Mouse (Mus musculus) heart, embryonic 12.5 days (tissue): ENCODE measurements at regions not wholly inside any gene's neighbourhood (a gene's known extent, or its start where the extent isn't known, plus 50 kb on each side); places are given as distances from the start of the nearest gene placed in this dataset.

ENCODE experiments used
- ATAC-seq: fragments of 200-750 bp; cut with Nextera tagmentation; 2 replicates; pipeline ENCODE4 v1.8.0; 2017; ENCODE audit warnings: moderate TSS enrichment, moderate library complexity; ENCODE audit not compliant: insufficient number of reproducible peaks, low FRiP score
- H3K27ac ChIP-seq: fragments of 300-500 bp; sonication (generic); 2 replicates; pipeline ENCODE4 v1.5.1; 2016; ENCODE audit warnings: mild to moderate bottlenecking, moderate library complexity; ENCODE audit not compliant: poor library complexity, severe bottlenecking
- H3K27me3 ChIP-seq: fragments of 300-500 bp; sonication (generic); replicated peaks from 2 replicates; pipeline ENCODE4 v1.6.1; 2016; ENCODE audit warnings: mild to moderate bottlenecking, moderate library complexity
- H3K36me3 ChIP-seq: fragments of 300-500 bp; sonication (generic); 2 replicates; pipeline ENCODE4 v1.6.1; 2016; ENCODE audit warnings: mild to moderate bottlenecking, moderate library complexity
- H3K4me1 ChIP-seq: fragments of 300-500 bp; sonication (generic); replicated peaks from 2 replicates; pipeline ENCODE4 v1.6.1; 2016; ENCODE audit warnings: mild to moderate bottlenecking
- H3K4me2 ChIP-seq: fragments of 300-500 bp; sonication (generic); 2 replicates; pipeline ENCODE4 v1.6.1; 2016; ENCODE audit warnings: mild to moderate bottlenecking, moderate library complexity
- H3K4me3 ChIP-seq: fragments of 300-500 bp; sonication (generic); 2 replicates; pipeline ENCODE4 v1.5.1; 2016; ENCODE audit warnings: mild to moderate bottlenecking
- H3K9ac ChIP-seq: fragments of 300-500 bp; sonication (generic); 2 replicates; pipeline ENCODE4 v1.6.1; 2016; ENCODE audit warnings: mild to moderate bottlenecking, moderate library complexity
- H3K9me3 ChIP-seq: fragments of 300-500 bp; sonication (generic); replicated peaks from 2 replicates; pipeline ENCODE4 v1.6.1; 2016; ENCODE audit warnings: mild to moderate bottlenecking, moderate library complexity
- WGBS: fragments of 180-500 bp; shearing (Covaris S2); methylation state at CpG from one replicate; pipeline ENCODE4 v1.1.7; 2016; 5-methylcytosine and 5-hydroxymethylcytosine counted together

GRCm38 (mm10) chr16:74984207-74984606 lies 572.6 kb upstream of the Robo2 start:
- Histone ChIP-seq H3K36me3 (no peaks in the 10 kb centered on the region), H3K9ac (no peak overlapping the region), H3K4me1 (no peaks in the 10 kb centered on the region), H3K27me3 (no peaks in the 10 kb centered on the region), H3K4me3 (no peak overlapping the region), H3K27ac (no peak overlapping the region), H3K4me2 (no peak overlapping the region), H3K9me3 (no peaks in the 10 kb centered on the region)
- ATAC-seq, result no peak
- 81% methylated on average over 1 of the region's 1 CpGs for WGBS

GRCm38 (mm10) chr16:74966099-74966498 lies 554.5 kb upstream of the Robo2 start:
- Histone ChIP-seq H3K27me3 (no peaks in the 10 kb centered on the region), H3K9ac (no peak overlapping the region), H3K4me2 (no peak overlapping the region), H3K4me3 (no peak overlapping the region), H3K4me1 (no peaks in the 10 kb centered on the region), H3K9me3 (no peaks in the 10 kb centered on the region), H3K36me3 (no peaks in the 10 kb centered on the region), H3K27ac (no peak overlapping the region)
- 79% methylated on average over 4 of the region's 4 CpGs for WGBS
- ATAC-seq, result no peak

GRCm38 (mm10) chr16:74929739-74930138 lies 518.1 kb upstream of the Robo2 start:
- Histone ChIP-seq H3K36me3 (no peaks in the 10 kb centered on the region), H3K27me3 (no peaks in the 10 kb centered on the region), H3K4me1 (no peaks in the 10 kb centered on the region), H3K4me3 (no peak overlapping the region), H3K4me2 (no peak overlapping the region), H3K9me3 (no peaks in the 10 kb centered on the region), H3K9ac (no peak overlapping the region), H3K27ac (no peak overlapping the region)
- no peak for ATAC-seq
- 85% methylated on average over 4 of the region's 4 CpGs for WGBS

GRCm38 (mm10) chr16:74900835-74901234 lies 489.2 kb upstream of the Robo2 start:
- Histone ChIP-seq H3K27me3 (no peaks in the 10 kb centered on the region), H3K9me3 (no peaks in the 10 kb centered on the region), H3K4me3 (no peak overlapping the region), H3K36me3 (no peaks in the 10 kb centered on the region), H3K4me2 (peak overlapping the region; percentile 48), H3K9ac (no peak overlapping the region), H3K4me1 (no peaks in the 10 kb centered on the region), H3K27ac (no peak overlapping the region)
- no peak; the same call in 1 of the 2 replicates for ATAC-seq
- 30% methylated on average over 7 of the region's 7 CpGs for WGBS

GRCm38 (mm10) chr16:74887724-74888123 lies 476.1 kb upstream of the Robo2 start:
- Histone ChIP-seq H3K4me2 (no peak overlapping the region), H3K4me1 (no peaks in the 10 kb centered on the region), H3K36me3 (no peaks in the 10 kb centered on the region), H3K27me3 (no peaks in the 10 kb centered on the region), H3K4me3 (no peak overlapping the region), H3K27ac (no peak overlapping the region), H3K9me3 (no peaks in the 10 kb centered on the region), H3K9ac (no peak overlapping the region)
- 27% methylated on average over 1 of the region's 1 CpGs for WGBS
- ATAC-seq, result no peak

- no peak overlapping the region for H3K27ac ChIP-seq
- H3K36me3 ChIP-seq, result no peaks in the 10 kb centered on the region
- no peak overlapping the region for H3K4me2 ChIP-seq
- H3K4me1 ChIP-seq, result no peaks in the 10 kb centered on the region
- H3K27me3 ChIP-seq, result no peaks in the 10 kb centered on the region
- 79% methylated on average over 3 of the region's 3 CpGs for WGBS
- H3K9ac ChIP-seq, result no peak overlapping the region
- no peaks in the 10 kb centered on the region for H3K9me3 ChIP-seq
- no peak for ATAC-seq
- H3K4me3 ChIP-seq, result no peak overlapping the region
Measured at GRCm38 (mm10) chr16:74878603-74879002, 467.0 kb upstream of the Robo2 start.

- no peak overlapping the region for H3K9ac ChIP-seq
- no peak for ATAC-seq
- no peak overlapping the region for H3K4me3 ChIP-seq
- H3K4me2 ChIP-seq, result no peak overlapping the region
- H3K4me1 ChIP-seq, result no peaks in the 10 kb centered on the region
- no peaks in the 10 kb centered on the region for H3K27me3 ChIP-seq
- no peak overlapping the region for H3K27ac ChIP-seq
- no peaks in the 10 kb centered on the region for H3K36me3 ChIP-seq
- no peaks in the 10 kb centered on the region for H3K9me3 ChIP-seq
Measured at GRCm38 (mm10) chr16:74873756-74874155, 462.1 kb upstream of the Robo2 start.

GRCm38 (mm10) chr16:74857752-74858151 lies 446.1 kb upstream of the Robo2 start:
- Histone ChIP-seq H3K4me2 (no peak overlapping the region), H3K27me3 (no peaks in the 10 kb centered on the region), H3K36me3 (no peaks in the 10 kb centered on the region), H3K9me3 (no peaks in the 10 kb centered on the region), H3K4me3 (no peak overlapping the region), H3K27ac (no peak overlapping the region), H3K9ac (no peak overlapping the region), H3K4me1 (no peaks in the 10 kb centered on the region)
- no peak for ATAC-seq
- WGBS, result 14% methylated on average over 2 of the region's 2 CpGs

- Histone ChIP-seq H3K4me2 (no peak overlapping the region), H3K27ac (no peak overlapping the region), H3K27me3 (no peaks in the 10 kb centered on the region), H3K4me1 (no peaks in the 10 kb centered on the region), H3K9me3 (no peaks in the 10 kb centered on the region), H3K4me3 (no peak overlapping the region), H3K9ac (no peak overlapping the region), H3K36me3 (no peaks in the 10 kb centered on the region)
- no peak for ATAC-seq
- 89% methylated on average over 2 of the region's 2 CpGs for WGBS
Measured at GRCm38 (mm10) chr16:74840006-74840405, 428.4 kb upstream of the Robo2 start.

- H3K36me3 ChIP-seq, result no peaks in the 10 kb centered on the region
Measured at GRCm38 (mm10) chr16:74814386-74814785, 402.8 kb upstream of the Robo2 start.

GRCm38 (mm10) chr16:74809154-74809825 lies 397.7 kb upstream of the Robo2 start:
- ATAC-seq, result no peak
- H3K36me3 ChIP-seq, result no peaks in the 10 kb centered on the region
- WGBS, result 58% methylated on average over 7 of the region's 7 CpGs
- H3K9ac ChIP-seq, result no peak overlapping the region
- H3K4me2 ChIP-seq, result no peak overlapping the region
- H3K4me3 ChIP-seq, result no peak overlapping the region
- H3K27ac ChIP-seq, result no peak overlapping the region
- H3K9me3 ChIP-seq, result no peaks in the 10 kb centered on the region
- H3K4me1 ChIP-seq, result no peaks in the 10 kb centered on the region
- no peaks in the 10 kb centered on the region for H3K27me3 ChIP-seq

More at GRCm38 (mm10) chr16:74814386-74814785, 402.8 kb upstream of the Robo2 start:
- Histone ChIP-seq H3K27ac (no peak overlapping the region), H3K27me3 (no peaks in the 10 kb centered on the region), H3K4me1 (no peaks in the 10 kb centered on the region), H3K9me3 (no peaks in the 10 kb centered on the region), H3K9ac (no peak overlapping the region), H3K4me2 (no peak overlapping the region), H3K4me3 (no peak overlapping the region)
- WGBS, result 68% methylated on average over 3 of the region's 3 CpGs
- no peak for ATAC-seq

GRCm38 (mm10) chr16:74806775-74807174 lies 395.1 kb upstream of the Robo2 start:
- WGBS, result 75% methylated on average over 2 of the region's 2 CpGs
- H3K9ac ChIP-seq, result no peak overlapping the region
- H3K9me3 ChIP-seq, result no peaks in the 10 kb centered on the region
- H3K4me3 ChIP-seq, result no peak overlapping the region
- H3K4me2 ChIP-seq, result no peak overlapping the region
- no peak overlapping the region for H3K27ac ChIP-seq
- no peaks in the 10 kb centered on the region for H3K36me3 ChIP-seq
- no peak for ATAC-seq
- no peaks in the 10 kb centered on the region for H3K27me3 ChIP-seq
- H3K4me1 ChIP-seq, result no peaks in the 10 kb centered on the region
